Mouse (Mus musculus): Measurements from ENCODE around the gene Hspb2. TPM values are rescaled to one million over a fixed set of nuclear protein-coding genes. Genes with fewer than 3 reads are reported as not detected.

Hspb2 gene
- total RNA-seq, 2 experiments from 2014 or later, result not detected

DNA sequence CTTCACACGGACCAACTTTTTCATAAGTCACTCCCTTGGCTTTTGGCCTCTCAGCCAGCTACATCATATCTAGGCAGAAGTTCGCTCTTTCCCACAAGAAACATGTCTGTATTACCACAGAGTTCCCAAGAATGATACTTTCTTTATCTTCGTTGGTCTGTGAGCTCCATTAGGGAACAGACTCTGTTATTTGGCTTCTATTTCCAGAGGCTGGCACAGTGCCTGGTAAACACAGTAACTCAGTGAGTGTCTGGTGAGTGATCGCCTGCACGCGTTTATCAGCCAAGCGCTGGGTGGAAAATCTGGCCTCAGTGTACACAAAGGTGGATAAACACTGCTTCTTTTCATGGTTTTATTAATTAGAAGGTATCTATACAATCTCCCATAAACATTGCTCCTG lies 28.7 kb downstream of the Hspb2 start:
- ATAC-seq (replicated peaks; ENCODE audit: low FRiP score, poor library complexity, severe bottlenecking), result no peak

- ATAC-seq (replicated peaks; ENCODE audit: low FRiP score, poor library complexity, severe bottlenecking), result no peak
Observed at GRCm38 (mm10) chr9:50722451-50722911, 29.7 kb downstream of the Hspb2 start.

- no peak for ATAC-seq (replicated peaks; ENCODE audit: low FRiP score, poor library complexity, severe bottlenecking)
Observed at GRCm38 (mm10) chr9:50721061-50721460, 31.1 kb downstream of the Hspb2 start.

DNA sequence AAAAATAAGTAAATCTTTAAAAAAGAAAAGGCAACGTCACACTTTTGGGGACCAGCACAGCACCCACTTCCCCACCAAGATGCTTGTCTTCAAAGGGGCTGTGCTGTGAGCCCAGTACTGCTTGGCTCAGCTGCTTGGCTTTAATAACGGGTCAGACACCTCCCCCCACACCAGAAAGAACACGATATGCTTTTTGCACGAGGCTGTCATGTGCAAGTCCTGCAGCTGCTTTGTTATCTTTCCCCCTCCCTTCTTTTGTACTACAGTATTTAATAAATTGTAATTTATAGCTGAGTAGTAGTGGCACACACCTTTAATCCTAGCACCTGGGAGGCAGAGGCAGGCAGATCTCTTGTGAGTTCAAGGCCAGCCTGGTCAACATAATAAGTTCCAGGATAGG lies 33.3 kb downstream of the Hspb2 start:
- ATAC-seq (replicated peaks; ENCODE audit: low FRiP score, poor library complexity, severe bottlenecking), result no peak

DNA sequence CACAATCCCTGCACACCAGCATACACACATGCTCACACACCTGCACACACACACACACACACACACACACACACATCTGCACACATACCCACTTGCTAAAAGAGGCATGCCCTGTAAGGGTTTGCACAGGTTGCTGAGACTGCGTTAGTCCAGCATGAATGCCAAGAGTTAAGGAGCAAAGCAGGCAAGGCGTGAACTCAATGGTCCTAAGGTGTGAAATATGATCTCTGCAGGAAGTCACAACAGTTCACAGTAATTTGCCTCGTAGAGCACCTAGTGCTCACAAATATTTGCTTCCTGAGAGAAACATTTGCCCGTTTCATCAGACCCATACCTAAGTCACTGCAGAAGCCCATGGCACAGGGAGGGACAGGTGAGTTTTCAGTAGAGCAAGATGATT lies 38.0 kb downstream of the Hspb2 start:
- ATAC-seq (replicated peaks; ENCODE audit: low FRiP score, poor library complexity, severe bottlenecking), result no peak

GRCm38 (mm10) chr9:50711337-50711736 lies 40.8 kb downstream of the Hspb2 start:
- ATAC-seq (replicated peaks; ENCODE audit: low FRiP score, poor library complexity, severe bottlenecking), result no peak

- no peak for ATAC-seq (replicated peaks; ENCODE audit: low FRiP score, poor library complexity, severe bottlenecking)
Observed at GRCm38 (mm10) chr9:50709108-50709507, 43.0 kb downstream of the Hspb2 start.

GRCm38 (mm10) chr9:50704907-50705306 lies 47.2 kb downstream of the Hspb2 start:
- ATAC-seq (replicated peaks; ENCODE audit: low FRiP score, poor library complexity, severe bottlenecking), result no peak

Other genes starting within 250 kb of the Hspb2 start
- 16.3 and 20.5 TPM in 2 replicates for gene Pts, start 223.6 kb downstream of the Hspb2 start, total RNA-seq (2015; ENCODE audit: low replicate concordance)
- gene Pts, start 223.6 kb downstream of the Hspb2 start, total RNA-seq (2017; ENCODE audit: low replicate concordance), result 15.8 and 19.4 TPM in 2 replicates
- gene Il18, start 197.5 kb downstream of the Hspb2 start, total RNA-seq (2015; ENCODE audit: low replicate concordance), result 21.5 TPM in 1 of 2 replicates, not detected in the other
- 2.4 and 3.7 TPM in 2 replicates for gene Il18, start 197.5 kb downstream of the Hspb2 start, total RNA-seq (2017; ENCODE audit: low replicate concordance)
- gene Bco2, start 197.2 kb downstream of the Hspb2 start, total RNA-seq (2015; ENCODE audit: low replicate concordance), result 0.84 and 1.7 TPM in 2 replicates
- gene Bco2, start 197.2 kb downstream of the Hspb2 start, total RNA-seq (2017; ENCODE audit: low replicate concordance), result 0.17 and 2.0 TPM in 2 replicates
- gene Tex12, start 191.0 kb downstream of the Hspb2 start, total RNA-seq (2015; ENCODE audit: low replicate concordance), result not detected in 2 replicates
- not detected in 2 replicates for gene Tex12, start 191.0 kb downstream of the Hspb2 start, total RNA-seq (2017; ENCODE audit: low replicate concordance)
- gene Sdhd, start 148.5 kb downstream of the Hspb2 start, total RNA-seq (2015; ENCODE audit: low replicate concordance), result 50.0 and 63.1 TPM in 2 replicates
- 26.2 and 57.2 TPM in 2 replicates for gene Sdhd, start 148.5 kb downstream of the Hspb2 start, total RNA-seq (2017; ENCODE audit: low replicate concordance)
- gene Timm8b, start 148.4 kb downstream of the Hspb2 start, total RNA-seq (2015; ENCODE audit: low replicate concordance), result 21.1 and 27.1 TPM in 2 replicates
- 27.5 and 70.9 TPM in 2 replicates for gene Timm8b, start 148.4 kb downstream of the Hspb2 start, total RNA-seq (2017; ENCODE audit: low replicate concordance)
- not detected in 2 replicates for gene Pih1d2, start 135.0 kb downstream of the Hspb2 start, total RNA-seq (2015; ENCODE audit: low replicate concordance)
- 0.42 and 1.0 TPM in 2 replicates for gene Pih1d2, start 135.0 kb downstream of the Hspb2 start, total RNA-seq (2017; ENCODE audit: low replicate concordance)
- 9.0 and 15.3 TPM in 2 replicates for gene Nkapd1, start 134.9 kb downstream of the Hspb2 start, total RNA-seq (2015; ENCODE audit: low replicate concordance)
- 5.3 and 7.2 TPM in 2 replicates for gene Nkapd1, start 134.9 kb downstream of the Hspb2 start, total RNA-seq (2017; ENCODE audit: low replicate concordance)
- gene Dlat, start 92.6 kb downstream of the Hspb2 start, total RNA-seq (2015; ENCODE audit: low replicate concordance), result 16.7 and 19.8 TPM in 2 replicates
- gene Dlat, start 92.6 kb downstream of the Hspb2 start, total RNA-seq (2017; ENCODE audit: low replicate concordance), result 6.7 and 16.4 TPM in 2 replicates
- not detected in 2 replicates for gene Dixdc1, start 12.8 kb downstream of the Hspb2 start, total RNA-seq (2015; ENCODE audit: low replicate concordance)
- gene Dixdc1, start 12.8 kb downstream of the Hspb2 start, total RNA-seq (2017; ENCODE audit: low replicate concordance), result 0.68 TPM in 1 of 2 replicates, not detected in the other
- gene 2310030G06Rik, start 5.8 kb downstream of the Hspb2 start, total RNA-seq (2015; ENCODE audit: low replicate concordance), result not detected in 2 replicates
- not detected in 2 replicates for gene 2310030G06Rik, start 5.8 kb downstream of the Hspb2 start, total RNA-seq (2017; ENCODE audit: low replicate concordance)
- gene Cryab, start 1.0 kb downstream of the Hspb2 start, total RNA-seq (2015; ENCODE audit: low replicate concordance), result not detected in 2 replicates
- not detected in 2 replicates for gene Cryab, start 1.0 kb downstream of the Hspb2 start, total RNA-seq (2017; ENCODE audit: low replicate concordance)
- 2.5 and 5.8 TPM in 2 replicates for gene Fdxacb1, start 15.9 kb upstream of the Hspb2 start, total RNA-seq (2015; ENCODE audit: low replicate concordance)
- gene Fdxacb1, start 15.9 kb upstream of the Hspb2 start, total RNA-seq (2017; ENCODE audit: low replicate concordance), result 2.2 and 3.5 TPM in 2 replicates
- 46.1 and 60.4 TPM in 2 replicates for gene Alg9, start 22.7 kb upstream of the Hspb2 start, total RNA-seq (2015; ENCODE audit: low replicate concordance)
- 18.0 and 28.7 TPM in 2 replicates for gene Alg9, start 22.7 kb upstream of the Hspb2 start, total RNA-seq (2017; ENCODE audit: low replicate concordance)
- 30.6 and 50.6 TPM in 2 replicates for gene 1110032A03Rik, start 23.2 kb upstream of the Hspb2 start, total RNA-seq (2015; ENCODE audit: low replicate concordance)
- 38.8 and 44.6 TPM in 2 replicates for gene 1110032A03Rik, start 23.2 kb upstream of the Hspb2 start, total RNA-seq (2017; ENCODE audit: low replicate concordance)
- gene Ppp2r1b, start 92.9 kb upstream of the Hspb2 start, total RNA-seq (2015; ENCODE audit: low replicate concordance), result 43.5 and 61.5 TPM in 2 replicates
- 71.8 and 77.1 TPM in 2 replicates for gene Ppp2r1b, start 92.9 kb upstream of the Hspb2 start, total RNA-seq (2017; ENCODE audit: low replicate concordance)

All from erythroblast, adult 5-6 weeks (primary cell).